Mouse (Mus musculus): ENCODE results near the gene Polr2e. TPM values are rescaled to one million over a fixed set of nuclear protein-coding genes. Genes with fewer than 3 reads are reported as not detected.

Gene Polr2e
- total and polyA plus RNA-seq, 3 experiments: 105 to 194 (median 127) TPM

GRCm38 (mm10) chr10:80069948-80070450 lies 30.4 kb upstream of the Polr2e start:
- in situ Hi-C loops (cut with MboI; ENCODE audit: low pct_ligation_motif_present, low pct_unique_long_range_greater_than_20kb, low sequenced_read_pairs) (no loop called here), dilution Hi-C loops (cut with MboI; ENCODE audit: extremely low pct_ligation_motif_present, extremely low pct_unique_long_range_greater_than_20kb, low sequenced_read_pairs) (no loop called here)
- Histone ChIP-seq H3K36me3 (replicated peaks in 1 of 2; ENCODE audit: control insufficient read depth in 1 of 2, insufficient read depth in 1 of 2, low read length in 1 of 2) (peaks cover 53 to 78% of the 10 kb centered on the region in 2 experiments), H3K79me2 (replicated peaks; ENCODE audit: control insufficient read depth, extremely low read depth, insufficient read depth, poor library complexity, severe bottlenecking) (no peaks in the 10 kb centered on the region), H3K4me2 (ENCODE audit: insufficient read depth, low read depth, poor library complexity, severe bottlenecking) (no peak overlapping the region), H3K9ac (ENCODE audit: insufficient read depth, low read depth) (no peak overlapping the region), H3K4me3 (replicated peaks in 1 of 3; ENCODE audit: low read depth in 2 of 3, low read length in 2 of 3, poor library complexity in 1 of 3) (no peak overlapping the region), H3K27me3 (replicated peaks) (no peaks in the 10 kb centered on the region), H3K27ac (ENCODE audit: insufficient read depth, low read depth) (no peak overlapping the region), H3K4me1 (ENCODE audit: control insufficient read depth in 1 of 2, insufficient read depth in 2 of 2) (peaks cover 20 to 36% of the 10 kb centered on the region in 2 experiments), H3K9me3 (replicated peaks; ENCODE audit: low read length) (no peaks in the 10 kb centered on the region)
- TF ChIP-seq GABPA (IDR thresholded peaks at IDR 0.05; ENCODE audit: insufficient replicate concordance, low read depth, low read length) (no peak), ETS1 (conservative IDR thresholded peaks at IDR 0.05; ENCODE audit: low read depth, low read length) (no peak), IRF4 (IDR thresholded peaks at IDR 0.05; ENCODE audit: low read depth, low read length) (no peak), MAFK (IDR thresholded peaks at IDR 0.05; ENCODE audit: insufficient replicate concordance, low read length) (no peak), USF2 (conservative IDR thresholded peaks at IDR 0.05; ENCODE audit: low read depth, low read length) (no peak), RAD21 (IDR thresholded peaks at IDR 0.05; ENCODE audit: low read depth, low read length) (no peak), TBP (conservative IDR thresholded peaks at IDR 0.05; ENCODE audit: low read depth, low read length) (no peak), TCF12 (IDR thresholded peaks at IDR 0.05; ENCODE audit: low read depth, low read length) (no peak), PAX5 (IDR thresholded peaks at IDR 0.05; ENCODE audit: low read length) (no peak), NRF1 (IDR thresholded peaks at IDR 0.05; ENCODE audit: low read depth, low read length) (no peak), HCFC1 (IDR thresholded peaks at IDR 0.05; ENCODE audit: low read depth, low read length) (no peak), RCOR1 (conservative IDR thresholded peaks at IDR 0.05; ENCODE audit: low read depth, low read length) (no peak), JUN (IDR thresholded peaks at IDR 0.05; ENCODE audit: insufficient read depth, low read depth, low read length) (no peak), KAT2A (IDR thresholded peaks at IDR 0.05; ENCODE audit: insufficient replicate concordance, low read length) (no peak), JUND (conservative IDR thresholded peaks at IDR 0.05; ENCODE audit: low read depth, low read length) (no peak)
- no peak for DNase-seq (ENCODE audit: extremely low read depth)

GRCm38 (mm10) chr10:80069251-80069650 lies 29.7 kb upstream of the Polr2e start:
- in situ Hi-C loops (cut with MboI; ENCODE audit: low pct_ligation_motif_present, low pct_unique_long_range_greater_than_20kb, low sequenced_read_pairs): no loop called here
- no peak overlapping the region for H3K4me2 ChIP-seq (ENCODE audit: insufficient read depth, low read depth, poor library complexity, severe bottlenecking)

More at GRCm38 (mm10) chr10:80069251-80069650, 29.7 kb upstream of the Polr2e start:
- H3K27ac ChIP-seq (ENCODE audit: insufficient read depth, low read depth): no peak overlapping the region
- H3K79me2 ChIP-seq (replicated peaks; ENCODE audit: control insufficient read depth, extremely low read depth, insufficient read depth, poor library complexity, severe bottlenecking): no peaks in the 10 kb centered on the region
- no peaks in the 10 kb centered on the region for H3K27me3 ChIP-seq (replicated peaks)
- no peak for TF ChIP-seq NRF1 (IDR thresholded peaks at IDR 0.05; ENCODE audit: low read depth, low read length)
- TF ChIP-seq MAZ (IDR thresholded peaks at IDR 0.05; ENCODE audit: low read depth, low read length): no peak
- TF ChIP-seq NELFE (IDR thresholded peaks at IDR 0.05; ENCODE audit: low read depth, low read length): no peak
- no peak for TF ChIP-seq MXI1 (IDR thresholded peaks at IDR 0.05; ENCODE audit: low read depth, low read length)
- no peak for TF ChIP-seq RCOR1 (conservative IDR thresholded peaks at IDR 0.05; ENCODE audit: low read depth, low read length)
- no peak for TF ChIP-seq SIN3A (IDR thresholded peaks at IDR 0.05; ENCODE audit: low read length)
- TF ChIP-seq GABPA (IDR thresholded peaks at IDR 0.05; ENCODE audit: insufficient replicate concordance, low read depth, low read length): no peak
- no peak for TF ChIP-seq EP300 (IDR thresholded peaks at IDR 0.05; ENCODE audit: low read length)
- no peak for TF ChIP-seq MAFK (IDR thresholded peaks at IDR 0.05; ENCODE audit: insufficient replicate concordance, low read length)
- TF ChIP-seq ZC3H11A (IDR thresholded peaks at IDR 0.05; ENCODE audit: low read depth, low read length): no peak
- TF ChIP-seq CTCF (conservative IDR thresholded peaks at IDR 0.05 in 1 of 2, IDR thresholded peaks at IDR 0.05 in 1 of 2; ENCODE audit: low read depth in 2 of 2, low read length in 2 of 2): no peak
- no peak for TF ChIP-seq RAD21 (IDR thresholded peaks at IDR 0.05; ENCODE audit: low read depth, low read length)
- TF ChIP-seq BHLHE40 (IDR thresholded peaks at IDR 0.05; ENCODE audit: low read depth, low read length): no peak
- TF ChIP-seq KAT2A (IDR thresholded peaks at IDR 0.05; ENCODE audit: insufficient replicate concordance, low read length): no peak
- no peak overlapping the region for H3K4me3 ChIP-seq (replicated peaks in 1 of 3; ENCODE audit: low read depth in 2 of 3, low read length in 2 of 3, poor library complexity in 1 of 3)
- H3K9ac ChIP-seq (ENCODE audit: insufficient read depth, low read depth): no peak overlapping the region
- H3K36me3 ChIP-seq (replicated peaks in 1 of 2; ENCODE audit: control insufficient read depth in 1 of 2, insufficient read depth in 1 of 2, low read length in 1 of 2): peaks cover 59 to 85% of the 10 kb centered on the region in 2 experiments
- H3K4me1 ChIP-seq (ENCODE audit: control insufficient read depth in 1 of 2, insufficient read depth in 2 of 2): peaks cover 17 to 30% of the 10 kb centered on the region in 2 experiments
- no peak for DNase-seq (ENCODE audit: extremely low read depth)
- dilution Hi-C loops (cut with MboI; ENCODE audit: extremely low pct_ligation_motif_present, extremely low pct_unique_long_range_greater_than_20kb, low sequenced_read_pairs): no loop called here
- H3K9me3 ChIP-seq (replicated peaks; ENCODE audit: low read length): no peaks in the 10 kb centered on the region
